Mouse (Mus musculus) kidney, embryonic 16.5 days (tissue): Measurements from ENCODE around the gene Swi5. TPM values are rescaled to one million over a fixed set of nuclear protein-coding genes. Genes with fewer than 3 reads are reported as not detected.

Experiments
- ATAC-seq: fragments of 200-750 bp; cut with Nextera tagmentation; 2 replicates; pipeline ENCODE4 v1.8.0; 2017; ENCODE audit warnings: moderate TSS enrichment; ENCODE audit not compliant: low FRiP score, low TSS enrichment
- H3K27ac ChIP-seq: fragments of 300-500 bp; sonication (generic); 2 replicates; pipeline ENCODE4 v1.5.1; 2014; ENCODE audit warnings: low read length
- H3K27me3 ChIP-seq: fragments of 300-500 bp; sonication (generic); 2 replicates; pipeline ENCODE4 v1.6.1; 2014; ENCODE audit warnings: low read length, control low read depth, mixed read lengths; ENCODE audit not compliant: insufficient read depth
- H3K36me3 ChIP-seq: fragments of 300-500 bp; sonication (generic); 2 replicates; pipeline ENCODE4 v1.6.1; 2014; ENCODE audit warnings: low read length, control low read depth, mixed read lengths; ENCODE audit not compliant: insufficient read depth
- H3K4me1 ChIP-seq: fragments of 300-500 bp; sonication (generic); 2 replicates; pipeline ENCODE4 v1.6.1; 2014; ENCODE audit warnings: low read length, control low read depth, mixed read lengths; ENCODE audit not compliant: insufficient read depth
- H3K4me2 ChIP-seq: fragments of 300-500 bp; sonication (generic); replicated peaks from 2 replicates; pipeline ENCODE4 v1.6.1; 2014; ENCODE audit warnings: low read depth, low read length
- H3K4me3 ChIP-seq: fragments of 300-500 bp; sonication (generic); 2 replicates; pipeline ENCODE4 v1.5.1; 2014; ENCODE audit warnings: mild to moderate bottlenecking, low read length
- H3K9ac ChIP-seq: fragments of 300-500 bp; sonication (generic); replicated peaks from 2 replicates; pipeline ENCODE4 v1.6.1; 2014; ENCODE audit warnings: low read length
- H3K9me3 ChIP-seq: fragments of 300-500 bp; sonication (generic); 2 replicates; pipeline ENCODE4 v1.6.1; 2016; ENCODE audit warnings: low read length, control low read depth
- WGBS: fragments of 180-500 bp; shearing (Covaris S2); extraction: QIAGEN DNeasy Blood & Tissue Kit; methylation state at CpG from one replicate; pipeline ENCODE4 v1.1.7; 2014; 5-methylcytosine and 5-hydroxymethylcytosine counted together
- polyA plus RNA-seq: library from polyadenylated mRNA; unstranded; fragments of >200 nt; fragmentation: Nextera tagmentation; extraction: Ambion mirVana; gene quantifications from 2 replicates; pipeline ENCODE4 v1.2.1, GENCODE M21; 2015

Gene Swi5
- polyA plus RNA-seq: 407 and 433 TPM in 2 replicates

DNA sequence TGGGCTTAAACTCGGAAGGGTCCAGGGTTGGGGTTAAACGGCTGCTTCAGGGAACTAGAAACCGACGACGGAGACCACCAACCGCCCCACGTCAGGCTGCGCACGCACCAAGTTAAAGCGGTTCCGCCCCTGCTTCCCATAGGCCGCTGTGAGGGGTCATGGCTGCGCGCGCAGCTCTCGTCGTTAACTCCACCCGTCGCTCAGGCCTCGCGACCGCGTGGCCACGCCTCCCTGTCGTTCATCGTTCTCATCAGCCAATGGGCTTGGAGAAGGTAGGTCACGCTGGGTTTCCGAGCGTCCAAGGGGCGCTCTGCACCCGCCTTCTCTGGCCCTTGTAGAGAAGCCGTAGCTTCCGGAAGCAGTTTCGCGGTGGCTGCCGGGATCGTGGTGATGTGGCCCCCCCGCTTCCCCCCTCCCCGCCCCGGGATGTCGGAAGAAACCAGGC is at the start of gene Swi5:
Swi5 (minus strand) TSS at position 153 of the 445 bp plus-strand sequence.
- ATAC-seq: peak; percentile 99
- Histone ChIP-seq H3K4me3 (peak within 1 kb of the TSS; percentile 80), H3K9me3 (no peaks in the 10 kb centered on the region), H3K9ac (peak within 1 kb of the TSS; percentile 92), H3K27ac (peak within 1 kb of the TSS; percentile 70), H3K4me1 (peaks cover 15% of the 10 kb centered on the region), H3K27me3 (no peaks in the 10 kb centered on the region), H3K36me3 (peaks cover 25% of the 10 kb centered on the region), H3K4me2 (peak within 1 kb of the TSS; percentile 94)
- under 1% methylated on average over 40 of the region's 41 CpGs for WGBS

DNA sequence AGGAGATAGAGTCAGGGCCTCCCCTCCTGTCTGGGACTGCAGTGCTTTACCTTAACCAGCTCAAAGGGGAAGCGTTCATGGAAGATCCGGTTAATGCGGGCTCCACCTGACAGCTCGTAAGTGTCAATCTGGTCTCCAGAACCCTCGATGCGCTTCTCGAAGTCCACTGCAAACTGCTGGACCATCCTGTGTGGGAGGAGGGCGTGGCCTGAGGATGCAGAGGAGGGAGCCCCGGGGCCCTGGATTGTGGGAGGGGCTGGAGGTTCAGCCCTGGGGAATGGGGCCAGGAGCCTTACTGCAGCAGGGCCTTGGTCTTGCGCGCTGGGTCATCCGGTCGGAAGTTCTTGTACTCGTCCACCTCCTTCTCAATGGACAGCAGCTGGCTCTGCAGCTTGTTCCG is 48.0 kb upstream of the Swi5 start:
- H3K4me2 ChIP-seq: no peak overlapping the region
- H3K27ac ChIP-seq: no peak overlapping the region
- peaks cover 8% of the 10 kb centered on the region; the same call in 1 of the 2 replicates for H3K4me1 ChIP-seq
- no peaks in the 10 kb centered on the region for H3K9me3 ChIP-seq
- WGBS: 34% methylated on average over 15 of the region's 15 CpGs
- H3K4me3 ChIP-seq: no peak overlapping the region
- ATAC-seq: no peak; the same call in 1 of the 2 replicates
- H3K36me3 ChIP-seq: no peaks in the 10 kb centered on the region
- H3K27me3 ChIP-seq: no peaks in the 10 kb centered on the region
- H3K9ac ChIP-seq: no peak overlapping the region

DNA sequence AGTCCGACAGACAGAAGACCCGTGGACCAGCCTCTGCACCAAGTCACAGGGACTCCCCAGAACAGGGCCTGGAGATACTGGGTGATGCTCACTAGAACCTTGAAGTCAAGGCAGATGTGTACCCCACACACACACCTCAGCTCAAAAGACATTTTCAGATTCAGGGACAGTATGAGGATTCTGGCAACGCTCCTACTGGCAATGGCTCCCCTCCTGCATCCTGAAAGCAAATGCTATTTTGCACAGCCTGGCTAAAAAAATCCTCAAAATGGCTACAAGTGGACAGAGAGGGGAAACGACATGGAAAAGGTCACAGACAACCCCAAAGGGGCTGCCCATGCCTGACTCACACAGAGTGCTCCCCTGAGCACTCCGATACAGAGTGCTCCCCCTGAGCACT is 44.3 kb upstream of the Swi5 start:
- Histone ChIP-seq H3K9ac (no peak overlapping the region), H3K27me3 (no peaks in the 10 kb centered on the region), H3K4me3 (no peak overlapping the region), H3K36me3 (no peaks in the 10 kb centered on the region), H3K4me1 (peaks cover 8% of the 10 kb centered on the region; the same call in 1 of the 2 replicates), H3K4me2 (no peak overlapping the region), H3K9me3 (no peaks in the 10 kb centered on the region), H3K27ac (no peak overlapping the region)
- 81% methylated on average over 5 of the region's 5 CpGs for WGBS
- ATAC-seq: no peak

DNA sequence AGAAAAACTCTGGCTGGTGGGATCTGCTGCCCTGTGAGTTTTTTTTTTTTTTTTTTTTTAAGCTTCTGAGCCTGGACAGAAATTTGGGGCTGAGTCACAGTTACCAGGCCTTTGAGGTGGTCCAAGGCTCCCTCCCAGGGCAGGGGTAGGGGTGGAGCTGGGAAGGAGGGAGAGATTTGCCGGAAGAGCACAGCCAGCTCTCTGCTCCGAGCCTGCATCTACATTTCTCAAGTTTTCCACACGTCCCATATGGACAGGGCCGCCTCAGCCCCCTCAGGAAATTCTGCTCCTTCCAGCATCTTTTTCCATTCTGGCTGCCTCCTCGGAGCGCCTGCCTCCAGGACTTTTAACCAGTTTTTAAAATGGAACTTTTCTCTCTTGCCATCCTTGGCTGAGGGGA is 41.7 kb upstream of the Swi5 start:
- Histone ChIP-seq H3K36me3 (no peaks in the 10 kb centered on the region), H3K9me3 (no peaks in the 10 kb centered on the region), H3K4me3 (no peak overlapping the region), H3K27ac (no peak overlapping the region), H3K4me2 (no peak overlapping the region), H3K4me1 (peaks cover 3% of the 10 kb centered on the region; the same call in 1 of the 2 replicates), H3K9ac (no peak overlapping the region), H3K27me3 (no peaks in the 10 kb centered on the region)
- 39% methylated on average over 6 of the region's 6 CpGs for WGBS
- no peak for ATAC-seq

DNA sequence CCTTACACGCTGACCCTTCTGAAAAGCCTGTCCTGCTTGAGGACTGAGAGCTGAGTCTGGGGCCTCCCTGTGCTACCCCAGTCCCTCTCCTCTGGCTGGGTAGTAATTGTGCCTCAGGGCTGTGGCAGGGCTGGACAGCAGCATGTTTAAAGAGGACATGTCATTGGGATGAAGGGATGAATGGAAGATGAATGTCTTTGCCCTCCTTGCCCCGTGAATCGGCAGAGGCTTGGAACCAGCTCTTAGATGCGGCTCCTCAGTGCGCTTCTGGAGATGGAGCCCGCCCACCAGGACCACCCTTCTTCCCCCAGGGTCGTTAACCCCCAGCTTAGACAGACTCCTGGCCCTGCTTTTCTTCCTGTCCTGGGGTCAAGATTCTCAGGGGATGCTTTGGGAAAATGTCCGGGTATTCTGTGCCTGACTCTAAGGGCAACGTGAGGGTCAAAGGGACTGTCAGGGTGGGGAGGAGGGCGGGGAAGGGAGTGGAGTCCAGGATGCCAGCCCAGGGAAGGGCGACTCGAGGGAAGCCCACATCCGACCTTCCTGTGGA is 41.1 kb upstream of the Swi5 start:
- ATAC-seq: no peak
- Histone ChIP-seq H3K27ac (no peak overlapping the region), H3K4me3 (no peak overlapping the region), H3K4me2 (no peak overlapping the region), H3K27me3 (no peaks in the 10 kb centered on the region), H3K9me3 (no peaks in the 10 kb centered on the region), H3K4me1 (peaks cover 3% of the 10 kb centered on the region; the same call in 1 of the 2 replicates), H3K9ac (no peak overlapping the region), H3K36me3 (no peaks in the 10 kb centered on the region)
- WGBS: 20% methylated on average over 13 of the region's 13 CpGs

DNA sequence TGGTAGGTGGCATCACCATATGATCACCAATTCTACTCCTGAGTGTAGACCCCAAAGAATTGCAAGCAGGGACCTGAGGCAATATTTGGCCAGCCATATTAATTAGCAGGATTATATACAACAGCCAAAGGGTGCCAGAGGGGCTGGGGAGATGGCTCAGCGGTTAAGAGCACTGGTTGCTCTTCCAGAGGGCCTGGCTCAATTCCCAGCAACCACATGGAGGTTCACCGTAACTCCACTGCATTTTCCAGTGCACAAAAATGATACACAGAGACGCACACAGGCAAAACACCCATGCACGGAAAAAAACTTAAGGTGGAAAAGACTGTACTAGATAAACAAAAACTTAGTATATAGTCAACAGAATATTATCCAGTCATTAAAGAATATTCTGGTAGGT is 39.3 kb upstream of the Swi5 start:
- ATAC-seq: no peak
- Histone ChIP-seq H3K27ac (no peak overlapping the region), H3K4me1 (peaks cover 3% of the 10 kb centered on the region; the same call in 1 of the 2 replicates), H3K27me3 (no peaks in the 10 kb centered on the region), H3K36me3 (no peaks in the 10 kb centered on the region), H3K9me3 (no peaks in the 10 kb centered on the region), H3K4me3 (no peak overlapping the region), H3K9ac (no peak overlapping the region), H3K4me2 (no peak overlapping the region)
- WGBS: 75% methylated on average over 4 of the region's 4 CpGs

DNA sequence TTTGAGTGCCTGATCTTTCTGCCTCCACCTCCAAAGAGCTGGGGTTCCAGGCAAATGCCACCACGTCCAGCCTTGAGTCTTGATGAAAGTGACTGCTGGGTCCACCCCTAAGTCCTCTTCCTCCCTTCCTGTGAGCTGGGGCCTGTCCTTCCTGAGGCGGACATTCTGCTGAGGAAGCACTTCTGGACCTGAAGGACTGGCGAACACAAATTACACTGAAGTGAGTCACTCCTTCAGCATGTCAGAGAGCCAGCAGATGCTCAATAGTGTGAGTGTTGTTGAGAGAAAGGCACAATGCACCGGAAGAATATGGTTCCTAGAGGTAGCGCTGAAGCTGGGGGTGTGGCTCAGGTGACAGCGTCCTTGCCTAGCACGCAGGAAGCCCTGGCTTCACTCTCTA is 37.5 kb upstream of the Swi5 start:
- H3K36me3 ChIP-seq: no peaks in the 10 kb centered on the region
- H3K27me3 ChIP-seq: no peaks in the 10 kb centered on the region
- 37% methylated on average over 7 of the region's 7 CpGs for WGBS
- no peaks in the 10 kb centered on the region for H3K9me3 ChIP-seq
- no peak overlapping the region for H3K9ac ChIP-seq
- peak overlapping the region; percentile 50; the same call in 1 of the 2 replicates for H3K27ac ChIP-seq
- peaks cover 5% of the 10 kb centered on the region for H3K4me1 ChIP-seq
- 0 out of 2 replicates have a peak, but pooled peaks have one; percentile 25 for ATAC-seq
- no peak overlapping the region for H3K4me3 ChIP-seq
- no peak overlapping the region for H3K4me2 ChIP-seq

DNA sequence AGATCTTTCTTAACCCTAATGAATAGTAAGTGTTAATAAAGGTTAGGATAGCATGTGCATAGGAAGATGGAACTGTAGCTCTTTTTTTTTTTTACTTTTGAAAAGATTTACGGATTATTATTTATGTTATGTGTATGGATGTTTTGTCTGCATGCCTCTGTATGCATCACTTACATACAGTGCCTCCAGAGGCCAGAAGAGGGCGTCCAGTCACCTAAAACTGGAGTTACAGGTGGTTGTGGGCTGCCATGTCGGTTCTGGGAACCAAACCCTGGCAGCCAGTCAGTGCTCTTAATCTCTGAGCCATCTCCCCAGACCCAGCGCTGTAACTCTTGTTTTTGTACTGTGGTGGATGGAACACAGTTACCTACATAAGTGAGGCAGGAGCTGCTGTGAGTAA is 36.4 kb upstream of the Swi5 start:
- Histone ChIP-seq H3K4me3 (no peak overlapping the region), H3K36me3 (no peaks in the 10 kb centered on the region), H3K9ac (no peak overlapping the region), H3K4me2 (no peak overlapping the region), H3K27me3 (no peaks in the 10 kb centered on the region), H3K27ac (no peak overlapping the region), H3K9me3 (no peaks in the 10 kb centered on the region), H3K4me1 (peaks cover 16% of the 10 kb centered on the region)
- 64% methylated on average over 4 of the region's 4 CpGs for WGBS
- no peak for ATAC-seq

DNA sequence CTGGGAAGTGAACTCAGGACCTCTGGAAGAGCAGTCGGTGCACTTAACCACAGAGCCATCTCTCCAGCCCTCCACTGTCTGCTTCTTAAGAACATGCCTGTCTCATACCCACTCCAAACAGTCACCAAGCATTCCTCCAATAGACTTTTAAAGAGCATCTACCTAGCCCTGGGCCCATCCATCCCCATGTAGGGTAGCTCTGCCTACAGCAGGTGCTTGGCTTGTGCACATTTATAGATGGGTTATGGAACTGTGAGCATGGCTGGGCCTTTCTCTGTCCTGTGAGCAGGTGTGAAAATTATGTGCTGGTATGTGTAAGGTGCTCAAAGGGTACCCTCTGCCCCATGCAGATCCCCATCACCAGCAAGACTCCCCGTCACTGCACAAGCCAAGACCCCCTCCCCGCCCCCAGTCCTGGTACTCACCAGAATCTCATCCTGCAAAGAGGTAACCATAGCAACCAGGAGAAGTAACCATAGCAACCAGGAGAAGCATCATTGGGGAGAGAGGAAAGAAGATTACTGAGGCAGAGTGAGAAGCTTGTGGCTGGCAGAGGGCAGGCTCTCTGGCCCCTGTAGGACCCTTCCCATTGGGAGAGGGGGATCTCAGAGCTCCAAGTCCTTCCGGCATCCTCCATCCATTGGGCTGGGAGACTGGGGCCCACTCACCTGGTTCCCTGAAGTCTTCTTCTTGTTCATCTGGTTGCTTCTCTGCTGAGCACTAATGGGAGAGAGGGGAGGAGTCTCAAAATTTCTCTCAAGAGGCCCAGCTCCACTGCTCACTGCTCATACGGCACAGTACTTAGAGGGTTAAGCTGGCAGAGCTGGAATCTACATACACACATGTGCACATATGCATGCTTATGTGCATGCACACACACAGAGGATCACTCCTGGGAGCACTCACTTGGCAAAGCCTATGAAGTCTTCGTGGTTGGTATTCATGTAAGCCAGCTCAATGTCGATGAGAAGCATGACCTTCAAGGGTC is 35.2 kb upstream of the Swi5 start:
- H3K27ac ChIP-seq: no peak overlapping the region
- 90% methylated on average over 7 of the region's 7 CpGs for WGBS
- no peaks in the 10 kb centered on the region for H3K36me3 ChIP-seq
- no peak overlapping the region for H3K4me3 ChIP-seq
- no peak overlapping the region for H3K4me2 ChIP-seq
- peaks cover 27% of the 10 kb centered on the region for H3K4me1 ChIP-seq
- no peaks in the 10 kb centered on the region for H3K9me3 ChIP-seq
- H3K27me3 ChIP-seq: no peaks in the 10 kb centered on the region
- no peak for ATAC-seq
- H3K9ac ChIP-seq: no peak overlapping the region
